Mouse (Mus musculus) midbrain, postnatal 0 days (tissue): ENCODE measurements around the gene Col6a5. TPM values are rescaled to one million over a fixed set of nuclear protein-coding genes. Genes with fewer than 3 reads are reported as not detected.
"Not testable (repeated sequence)": the region's sequence is repeated elsewhere in the genome, so short reads cannot be mapped to it uniquely, and the experiment has no call there.

Experiments used
- ATAC-seq: fragments of 200-750 bp; cut with Nextera tagmentation; 2 replicates; pipeline ENCODE4 v1.8.0; 2017; ENCODE audit warnings: moderate number of reproducible peaks, mild to moderate bottlenecking, moderate TSS enrichment, moderate library complexity; ENCODE audit not compliant: low FRiP score
- DNase-seq: peaks from one replicate; pipeline ENCODE4 v3.0.0-alpha.2; 2015; ENCODE audit warnings: low spot score
- H3K27ac ChIP-seq: fragments of 300-500 bp; sonication (generic); 2 replicates; pipeline ENCODE4 v1.5.1; 2014; ENCODE audit warnings: low read depth, mild to moderate bottlenecking, low read length, mixed read lengths
- H3K27me3 ChIP-seq: fragments of 300-500 bp; sonication (generic); 2 replicates; pipeline ENCODE4 v1.6.1; 2014; ENCODE audit warnings: low read length, control low read depth, mixed read lengths; ENCODE audit not compliant: insufficient read depth
- H3K36me3 ChIP-seq: fragments of 300-500 bp; sonication (generic); 2 replicates; pipeline ENCODE4 v1.6.1; 2014; ENCODE audit warnings: low read length, control low read depth, mixed read lengths; ENCODE audit not compliant: insufficient read depth
- H3K4me1 ChIP-seq: fragments of 300-500 bp; sonication (generic); 2 replicates; pipeline ENCODE4 v1.6.1; 2014; ENCODE audit warnings: mild to moderate bottlenecking, control low read depth, antibody characterized with exemption, low read length, mixed read lengths; ENCODE audit not compliant: insufficient read depth
- H3K4me2 ChIP-seq: fragments of 300-500 bp; sonication (generic); 2 replicates; pipeline ENCODE4 v1.6.1; 2014; ENCODE audit warnings: low read depth, mild to moderate bottlenecking, low read length, mixed read lengths; ENCODE audit not compliant: poor library complexity, severe bottlenecking
- H3K4me3 ChIP-seq: fragments of 300-500 bp; sonication (generic); 2 replicates; pipeline ENCODE4 v1.5.1; 2014; ENCODE audit warnings: low read depth, mild to moderate bottlenecking, low read length, moderate library complexity
- H3K9ac ChIP-seq: fragments of 300-500 bp; sonication (generic); replicated peaks from 2 replicates; pipeline ENCODE4 v1.6.1; 2014; ENCODE audit warnings: mild to moderate bottlenecking, low read length, moderate library complexity, mixed read lengths; ENCODE audit not compliant: poor library complexity, severe bottlenecking
- H3K9me3 ChIP-seq: fragments of 300-500 bp; sonication (generic); 2 replicates; pipeline ENCODE4 v1.6.1; 2016; ENCODE audit warnings: low read length, control low read depth
- CTCF ChIP-seq: IDR thresholded peaks from 2 replicates; pipeline ENCODE4 v1.5.1; 2016; ENCODE audit warnings: antibody characterized with exemption, mild to moderate bottlenecking
- WGBS: fragments of 180-500 bp; shearing (Covaris S2); extraction: QIAGEN DNeasy Blood & Tissue Kit; methylation state at CpG from one replicate; pipeline ENCODE4 v1.1.7; 2014; 5-methylcytosine and 5-hydroxymethylcytosine counted together
- polyA plus RNA-seq: library from polyadenylated mRNA; unstranded; fragments of >200 nt; fragmentation: Nextera tagmentation; extraction: Ambion mirVana; gene quantifications from 2 replicates; pipeline ENCODE4 v1.2.1, GENCODE M21; 2015
- total RNA-seq: library from RNA; depleted of rRNA; stranded (reverse); fragments of >200 nt; gene quantifications from 2 replicates; pipeline ENCODE4 v1.2.3, GENCODE M21; 2014

The Col6a5 gene
- total and polyA plus RNA-seq, 2 experiments from 2014 or later = 0.36 to 0.49 TPM

- Histone ChIP-seq H3K4me3 (no peak overlapping the region), H3K9me3 (no peaks in the 10 kb centered on the region), H3K27me3 (no peaks in the 10 kb centered on the region), H3K4me1 (no peaks in the 10 kb centered on the region), H3K36me3 (no peaks in the 10 kb centered on the region), H3K4me2 (no peak overlapping the region), H3K27ac (no peak overlapping the region), H3K9ac (no peak overlapping the region)
- DNase-seq (no peak), ATAC-seq (no peak)
- WGBS = 68% methylated on average over 4 of the region's 4 CpGs
- no peak for TF ChIP-seq CTCF
Observed at GRCm38 (mm10) chr9:105848396-105848795, 112.0 kb downstream of the Col6a5 start.

- no peaks in the 10 kb centered on the region for H3K36me3 ChIP-seq
- ATAC-seq (no peak), DNase-seq (no peak)
- H3K4me1 ChIP-seq = no peaks in the 10 kb centered on the region
- H3K27ac ChIP-seq = no peak overlapping the region
- H3K9ac ChIP-seq = no peak overlapping the region
- H3K9me3 ChIP-seq = no peaks in the 10 kb centered on the region
- WGBS = 94% methylated on average over 5 of the region's 5 CpGs
- no peak for TF ChIP-seq CTCF
- no peaks in the 10 kb centered on the region for H3K27me3 ChIP-seq
- H3K4me3 ChIP-seq = no peak overlapping the region
- no peak overlapping the region for H3K4me2 ChIP-seq
Observed at GRCm38 (mm10) chr9:105847261-105847660, 113.2 kb downstream of the Col6a5 start.

- H3K4me1 ChIP-seq, H3K9me3 ChIP-seq, H3K27ac ChIP-seq, H3K4me2 ChIP-seq, H3K9ac ChIP-seq, H3K27me3 ChIP-seq, H3K4me3 ChIP-seq, ATAC-seq, DNase-seq, H3K36me3 ChIP-seq: not testable (repeated sequence)
- WGBS = 61% methylated on average over 5 of the region's 5 CpGs
Observed at GRCm38 (mm10) chr9:105841386-105841785, 119.1 kb downstream of the Col6a5 start.

GRCm38 (mm10) chr9:105839147-105839515, 121.3 kb downstream of the Col6a5 start:
- H3K4me3 ChIP-seq = no peak overlapping the region
- DNase-seq (no peak), ATAC-seq (no peak)
- no peak overlapping the region for H3K4me2 ChIP-seq
- H3K9me3 ChIP-seq = no peaks in the 10 kb centered on the region
- H3K9ac ChIP-seq = no peak overlapping the region
- H3K4me1 ChIP-seq = no peaks in the 10 kb centered on the region
- H3K27me3 ChIP-seq = no peaks in the 10 kb centered on the region
- H3K36me3 ChIP-seq = no peaks in the 10 kb centered on the region
- H3K27ac ChIP-seq = no peak overlapping the region
- TF ChIP-seq CTCF = no peak
- 65% methylated on average over 5 of the region's 5 CpGs for whole genome bisulfite sequencing

GRCm38 (mm10) chr9:105838396-105839146, 121.9 kb downstream of the Col6a5 start:
- H3K9ac ChIP-seq = no peak overlapping the region
- no peak overlapping the region for H3K4me2 ChIP-seq
- H3K27me3 ChIP-seq = no peaks in the 10 kb centered on the region
- H3K4me1 ChIP-seq = no peaks in the 10 kb centered on the region
- H3K4me3 ChIP-seq = no peak overlapping the region
- no peak overlapping the region for H3K27ac ChIP-seq
- 74% methylated on average over 4 of the region's 4 CpGs for WGBS
- no peak for DNase-seq
- TF ChIP-seq CTCF = no peak
- no peaks in the 10 kb centered on the region for H3K9me3 ChIP-seq
- H3K36me3 ChIP-seq = no peaks in the 10 kb centered on the region
- no peak for ATAC-seq

- WGBS = 78% methylated on average over 7 of the region's 7 CpGs
- H3K4me2 ChIP-seq = no peak overlapping the region
- ATAC-seq (no peak), DNase-seq (no peak)
- no peaks in the 10 kb centered on the region for H3K27me3 ChIP-seq
- TF ChIP-seq CTCF = no peak
- H3K9me3 ChIP-seq = no peaks in the 10 kb centered on the region
- no peaks in the 10 kb centered on the region for H3K36me3 ChIP-seq
- H3K4me1 ChIP-seq = no peaks in the 10 kb centered on the region
- H3K27ac ChIP-seq = no peak overlapping the region
- no peak overlapping the region for H3K9ac ChIP-seq
- no peak overlapping the region for H3K4me3 ChIP-seq
Observed at GRCm38 (mm10) chr9:105835587-105835986, 124.9 kb downstream of the Col6a5 start.
